Mouse (Mus musculus): ENCODE measurements around the gene Batf2. TPM values are rescaled to one million over a fixed set of nuclear protein-coding genes. Genes with fewer than 3 reads are reported as not detected.

Gene Batf2
- polyA plus RNA-seq, 1 experiment from 2014 or later: 0.23 TPM

GRCm38 (mm10) chr19:6116113-6116850 is 24.5 kb upstream of the Batf2 start:
- ATAC-seq (ENCODE audit: insufficient number of reproducible peaks, insufficient read depth, low FRiP score, low read depth): no peak
- WGBS: 88% methylated on average over 15 of the region's 15 CpGs
- no peak overlapping the region for H3K9ac ChIP-seq (replicated peaks; ENCODE audit: low read depth, low read length)

DNA sequence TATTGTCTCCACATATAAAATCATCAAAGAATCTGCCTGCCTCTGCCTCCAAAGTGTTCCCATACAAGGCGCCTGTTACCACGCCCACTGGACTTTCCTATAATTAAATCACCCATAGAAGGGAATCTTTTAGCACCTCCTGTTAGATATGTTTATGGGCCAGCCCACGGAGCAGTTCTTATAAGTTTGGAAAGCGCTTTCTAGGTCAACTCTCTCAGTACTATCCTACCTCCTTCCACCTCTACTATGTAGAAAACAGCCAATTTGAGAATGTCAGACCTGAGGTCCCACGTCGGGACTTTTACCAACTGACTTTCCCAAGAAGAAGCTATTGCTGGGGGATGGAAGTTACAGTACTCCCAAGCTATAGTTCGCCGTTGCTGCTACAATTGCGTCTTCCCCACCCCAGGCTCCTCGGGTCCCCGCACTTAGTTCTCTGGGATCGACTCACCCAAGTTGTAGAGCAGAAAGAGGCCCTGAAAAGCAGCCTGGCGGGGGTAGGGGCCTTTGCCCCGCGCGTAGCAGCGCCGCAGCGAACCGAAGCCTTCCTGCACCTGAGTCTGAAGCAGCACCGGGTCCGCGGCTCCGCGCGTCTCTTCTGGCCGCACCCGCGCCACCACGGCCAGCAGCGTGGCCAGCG is 23.3 kb upstream of the Batf2 start:
- Histone ChIP-seq H3K9me3 (ENCODE audit: control insufficient read depth, low read depth, low read length) (no peaks in the 10 kb centered on the region), H3K4me3 (ENCODE audit: low read depth, low read length) (peak overlapping the region; percentile 82), H3K27ac (ENCODE audit: low read length) (peak overlapping the region; percentile 98), H3K9ac (replicated peaks; ENCODE audit: low read depth, low read length) (peak overlapping the region; percentile 63), H3K36me3 (ENCODE audit: control insufficient read depth, insufficient read depth, low read length) (peaks cover 20% of the 10 kb centered on the region), H3K4me1 (ENCODE audit: control insufficient read depth, insufficient read depth, low read length) (peaks cover 9% of the 10 kb centered on the region; the same call in 1 of the 2 replicates), H3K27me3 (ENCODE audit: control insufficient read depth, insufficient read depth, low read length) (no peaks in the 10 kb centered on the region), H3K4me2 (replicated peaks; ENCODE audit: low read depth, low read length) (peak overlapping the region; percentile 64)
- ATAC-seq (ENCODE audit: insufficient number of reproducible peaks, insufficient read depth, low FRiP score, low read depth): peak; percentile 1; the same call in 1 of the 2 replicates
- 4% methylated on average over 32 of the region's 32 CpGs for WGBS

More at GRCm38 (mm10) chr19:6116113-6116850, 24.5 kb upstream of the Batf2 start:
- Histone ChIP-seq H3K36me3 (ENCODE audit: control insufficient read depth, insufficient read depth, low read length) (peaks cover 20% of the 10 kb centered on the region), H3K4me2 (replicated peaks; ENCODE audit: low read depth, low read length) (no peak overlapping the region), H3K27ac (ENCODE audit: low read length) (no peak overlapping the region), H3K4me1 (ENCODE audit: control insufficient read depth, insufficient read depth, low read length) (peaks cover 9% of the 10 kb centered on the region; the same call in 1 of the 2 replicates), H3K4me3 (ENCODE audit: low read depth, low read length) (no peak overlapping the region), H3K9me3 (ENCODE audit: control insufficient read depth, low read depth, low read length) (no peaks in the 10 kb centered on the region), H3K27me3 (ENCODE audit: control insufficient read depth, insufficient read depth, low read length) (no peaks in the 10 kb centered on the region)

GRCm38 (mm10) chr19:6117986-6118676 is 22.7 kb upstream of the Batf2 start, which contains the start of gene Sac3d1:
Sac3d1 (minus strand) TSS chr19:6118650.
- peak; percentile 86 for ATAC-seq (ENCODE audit: insufficient number of reproducible peaks, insufficient read depth, low FRiP score, low read depth)
- Histone ChIP-seq H3K27me3 (ENCODE audit: control insufficient read depth, insufficient read depth, low read length) (no peaks in the 10 kb centered on the region), H3K9me3 (ENCODE audit: control insufficient read depth, low read depth, low read length) (no peaks in the 10 kb centered on the region), H3K36me3 (ENCODE audit: control insufficient read depth, insufficient read depth, low read length) (peaks cover 20% of the 10 kb centered on the region), H3K4me2 (replicated peaks; ENCODE audit: low read depth, low read length) (peak within 1 kb of the TSS; percentile 64), H3K4me1 (ENCODE audit: control insufficient read depth, insufficient read depth, low read length) (peaks cover 9% of the 10 kb centered on the region; the same call in 1 of the 2 replicates), H3K27ac (ENCODE audit: low read length) (peak within 1 kb of the TSS; percentile 98), H3K9ac (replicated peaks; ENCODE audit: low read depth, low read length) (peak within 1 kb of the TSS; percentile 63), H3K4me3 (ENCODE audit: low read depth, low read length) (peak within 1 kb of the TSS; percentile 82)
- WGBS: under 1% methylated on average over 77 of the region's 77 CpGs

GRCm38 (mm10) chr19:6118677-6119185 is 22.1 kb upstream of the Batf2 start:
- peaks cover 20% of the 10 kb centered on the region for H3K36me3 ChIP-seq (ENCODE audit: control insufficient read depth, insufficient read depth, low read length)
- H3K4me1 ChIP-seq (ENCODE audit: control insufficient read depth, insufficient read depth, low read length): peaks cover 13% of the 10 kb centered on the region; the same call in 1 of the 2 replicates
- ATAC-seq (ENCODE audit: insufficient number of reproducible peaks, insufficient read depth, low FRiP score, low read depth): no peak
- 1% methylated on average over 8 of the region's 8 CpGs for WGBS
- peak overlapping the region; percentile 63; the same call in 1 of the 2 replicates for H3K9ac ChIP-seq (replicated peaks; ENCODE audit: low read depth, low read length)
- no peaks in the 10 kb centered on the region for H3K27me3 ChIP-seq (ENCODE audit: control insufficient read depth, insufficient read depth, low read length)
- H3K4me2 ChIP-seq (replicated peaks; ENCODE audit: low read depth, low read length): peak overlapping the region; percentile 64
- H3K27ac ChIP-seq (ENCODE audit: low read length): peak overlapping the region; percentile 98
- no peaks in the 10 kb centered on the region for H3K9me3 ChIP-seq (ENCODE audit: control insufficient read depth, low read depth, low read length)
- peak overlapping the region; percentile 82 for H3K4me3 ChIP-seq (ENCODE audit: low read depth, low read length)

GRCm38 (mm10) chr19:6121761-6122160 is 19.0 kb upstream of the Batf2 start:
- Histone ChIP-seq H3K4me2 (replicated peaks; ENCODE audit: low read depth, low read length) (no peak overlapping the region), H3K9ac (replicated peaks; ENCODE audit: low read depth, low read length) (no peak overlapping the region; the same call in 1 of the 2 replicates)
- ATAC-seq (ENCODE audit: insufficient number of reproducible peaks, insufficient read depth, low FRiP score, low read depth): no peak

DNA sequence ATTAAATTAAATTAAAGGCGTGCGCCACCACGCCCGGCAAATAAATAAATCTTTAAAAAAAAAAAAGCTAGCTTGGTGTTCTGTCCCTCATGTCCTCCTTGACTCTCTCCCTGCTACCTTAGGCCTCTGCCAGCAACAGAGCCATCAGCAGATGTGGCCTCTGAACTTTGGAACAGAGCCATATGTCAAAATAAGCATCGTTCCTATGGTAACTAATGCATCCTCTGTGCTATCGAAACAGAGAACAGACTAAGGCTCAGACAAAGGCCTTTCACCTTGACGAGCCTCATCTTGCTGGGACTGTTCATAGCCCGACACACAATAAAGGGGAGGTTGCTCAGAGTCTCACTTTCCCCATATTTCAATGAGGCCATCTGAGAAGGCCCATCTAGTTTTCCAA is 17.5 kb upstream of the Batf2 start:
- no peaks in the 10 kb centered on the region for H3K27me3 ChIP-seq (ENCODE audit: control insufficient read depth, insufficient read depth, low read length)
- H3K27ac ChIP-seq (ENCODE audit: low read length): no peak overlapping the region
- ATAC-seq (ENCODE audit: insufficient number of reproducible peaks, insufficient read depth, low FRiP score, low read depth): no peak
- no peaks in the 10 kb centered on the region for H3K9me3 ChIP-seq (ENCODE audit: control insufficient read depth, low read depth, low read length)
- no peaks in the 10 kb centered on the region; the same call in 1 of the 2 replicates for H3K36me3 ChIP-seq (ENCODE audit: control insufficient read depth, insufficient read depth, low read length)
- 54% methylated on average over 8 of the region's 8 CpGs for WGBS
- peaks cover 8% of the 10 kb centered on the region; the same call in 1 of the 2 replicates for H3K4me1 ChIP-seq (ENCODE audit: control insufficient read depth, insufficient read depth, low read length)
- H3K4me2 ChIP-seq (replicated peaks; ENCODE audit: low read depth, low read length): no peak overlapping the region
- H3K4me3 ChIP-seq (ENCODE audit: low read depth, low read length): no peak overlapping the region
- no peak overlapping the region for H3K9ac ChIP-seq (replicated peaks; ENCODE audit: low read depth, low read length)

More at GRCm38 (mm10) chr19:6121761-6122160, 19.0 kb upstream of the Batf2 start:
- no peak overlapping the region for H3K4me3 ChIP-seq (ENCODE audit: low read depth, low read length)
- no peaks in the 10 kb centered on the region for H3K27me3 ChIP-seq (ENCODE audit: control insufficient read depth, insufficient read depth, low read length)
- peaks cover 11% of the 10 kb centered on the region; the same call in 1 of the 2 replicates for H3K4me1 ChIP-seq (ENCODE audit: control insufficient read depth, insufficient read depth, low read length)
- H3K27ac ChIP-seq (ENCODE audit: low read length): no peak overlapping the region
- no peaks in the 10 kb centered on the region for H3K9me3 ChIP-seq (ENCODE audit: control insufficient read depth, low read depth, low read length)
- WGBS: 28% methylated on average over 19 of the region's 19 CpGs
- H3K36me3 ChIP-seq (ENCODE audit: control insufficient read depth, insufficient read depth, low read length): no peaks in the 10 kb centered on the region; the same call in 1 of the 2 replicates

DNA sequence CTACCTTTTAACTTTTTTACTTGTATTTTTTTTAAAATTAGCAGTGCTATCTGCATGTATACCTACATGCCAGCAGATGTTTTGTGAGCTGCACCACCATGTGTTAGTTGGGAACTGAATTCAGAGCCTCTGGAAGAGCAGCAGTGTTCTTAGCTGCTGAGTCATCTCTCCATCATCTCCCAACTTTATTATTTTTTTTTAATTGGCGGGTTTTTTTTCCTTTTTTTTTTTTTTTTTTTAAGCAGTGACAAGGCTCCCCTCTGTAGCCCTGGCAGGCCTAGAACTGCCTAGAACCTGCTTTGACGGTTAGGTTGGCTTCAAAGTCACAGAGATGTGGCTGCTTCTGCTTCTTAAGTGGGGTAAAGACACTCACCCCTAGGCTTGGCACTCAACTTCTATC is 15.9 kb upstream of the Batf2 start:
- Histone ChIP-seq H3K4me1 (ENCODE audit: control insufficient read depth, insufficient read depth, low read length) (0 out of 2 replicates have a peak, but pooled peaks cover 6% of the 10 kb centered on the region), H3K9ac (replicated peaks; ENCODE audit: low read depth, low read length) (no peak overlapping the region), H3K27me3 (ENCODE audit: control insufficient read depth, insufficient read depth, low read length) (no peaks in the 10 kb centered on the region), H3K4me3 (ENCODE audit: low read depth, low read length) (no peak overlapping the region), H3K36me3 (ENCODE audit: control insufficient read depth, insufficient read depth, low read length) (no peaks in the 10 kb centered on the region; the same call in 1 of the 2 replicates), H3K27ac (ENCODE audit: low read length) (no peak overlapping the region), H3K4me2 (replicated peaks; ENCODE audit: low read depth, low read length) (no peak overlapping the region), H3K9me3 (ENCODE audit: control insufficient read depth, low read depth, low read length) (no peaks in the 10 kb centered on the region)
- ATAC-seq (ENCODE audit: insufficient number of reproducible peaks, insufficient read depth, low FRiP score, low read depth): no peak
- WGBS: 77% methylated on average over 2 of the region's 2 CpGs

DNA sequence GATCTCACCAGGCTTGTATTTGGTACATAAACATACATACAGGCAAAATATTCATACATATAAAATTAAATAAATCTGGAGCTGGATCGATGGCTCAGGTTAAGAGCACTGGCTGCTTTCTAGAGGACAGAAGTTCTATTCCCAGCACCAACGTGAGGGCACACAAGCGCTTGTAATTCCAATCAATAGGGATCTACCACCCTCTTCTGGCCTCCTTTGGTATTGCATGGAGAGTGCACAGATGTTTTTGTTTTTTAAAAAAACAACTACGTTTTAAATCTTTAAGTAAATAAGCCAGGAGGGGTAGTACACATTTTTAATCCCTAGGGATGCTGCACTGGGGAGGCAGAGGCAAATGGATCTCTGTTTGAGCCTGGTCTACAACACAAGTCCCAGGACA is 14.5 kb upstream of the Batf2 start:
- Histone ChIP-seq H3K9me3 (ENCODE audit: control insufficient read depth, low read depth, low read length) (no peaks in the 10 kb centered on the region), H3K4me1 (ENCODE audit: control insufficient read depth, insufficient read depth, low read length) (0 out of 2 replicates have a peak, but pooled peaks cover 6% of the 10 kb centered on the region), H3K27ac (ENCODE audit: low read length) (no peak overlapping the region), H3K36me3 (ENCODE audit: control insufficient read depth, insufficient read depth, low read length) (no peaks in the 10 kb centered on the region; the same call in 1 of the 2 replicates), H3K27me3 (ENCODE audit: control insufficient read depth, insufficient read depth, low read length) (no peaks in the 10 kb centered on the region), H3K4me2 (replicated peaks; ENCODE audit: low read depth, low read length) (no peak overlapping the region), H3K4me3 (ENCODE audit: low read depth, low read length) (no peak overlapping the region), H3K9ac (replicated peaks; ENCODE audit: low read depth, low read length) (no peak overlapping the region)
- no peak for ATAC-seq (ENCODE audit: insufficient number of reproducible peaks, insufficient read depth, low FRiP score, low read depth)
- WGBS: 33% methylated on average over 4 of the region's 4 CpGs

Data from stomach, embryonic 14.5 days (tissue).